Mouse (Mus musculus) right cerebral cortex, postnatal 14 days (tissue): ENCODE results near the gene Raet1e.
"Not testable (repeated sequence)": the region's sequence is repeated elsewhere in the genome, so short reads cannot be mapped to it uniquely, and the experiment has no call there.

Experiments
- DNase-seq: peaks from one replicate; pipeline ENCODE4 v3.0.0; 2022

The Raet1e gene

DNA sequence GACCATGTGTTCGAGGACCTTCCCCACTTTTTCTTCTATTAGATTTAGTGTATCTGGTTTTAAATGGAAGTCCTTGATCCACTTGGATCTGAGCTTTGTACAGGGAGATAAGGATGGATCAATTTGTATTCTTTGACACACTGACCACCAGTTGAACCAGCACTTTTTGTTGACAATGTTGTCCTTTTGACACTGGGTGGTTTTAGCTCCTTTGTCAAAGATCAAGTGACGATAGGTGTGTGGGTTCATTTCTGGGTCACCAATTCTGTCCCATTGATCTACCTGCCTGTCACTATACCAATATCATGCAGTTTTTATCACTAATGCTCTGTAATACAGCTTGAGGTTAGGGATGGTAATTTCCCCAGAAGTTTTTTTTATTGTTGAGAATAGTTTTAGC lies 206.5 kb downstream of the Raet1e start:
- not testable (repeated sequence) for DNase-seq

DNA sequence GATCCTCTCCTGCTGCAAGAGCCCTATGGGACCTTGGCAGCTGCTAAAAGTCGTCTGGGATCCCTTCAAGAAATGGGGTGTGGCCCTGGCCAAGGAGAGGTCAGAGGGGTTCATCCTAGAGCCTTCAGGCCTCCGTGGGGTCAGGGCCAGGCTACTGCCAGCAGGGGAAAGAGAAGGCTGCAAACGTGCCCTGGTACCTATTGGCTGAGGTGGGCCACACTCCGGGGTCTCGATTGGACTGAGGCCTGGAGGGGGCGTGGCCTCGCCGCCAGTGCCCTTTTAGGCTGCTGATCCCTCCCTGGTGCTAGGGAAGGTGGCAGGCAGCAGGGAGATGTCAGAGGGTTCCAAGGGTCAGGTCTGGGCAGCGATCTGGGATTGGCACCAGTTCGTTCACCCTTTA lies 222.9 kb downstream of the Raet1e start:
- not testable (repeated sequence) for DNase-seq

DNA sequence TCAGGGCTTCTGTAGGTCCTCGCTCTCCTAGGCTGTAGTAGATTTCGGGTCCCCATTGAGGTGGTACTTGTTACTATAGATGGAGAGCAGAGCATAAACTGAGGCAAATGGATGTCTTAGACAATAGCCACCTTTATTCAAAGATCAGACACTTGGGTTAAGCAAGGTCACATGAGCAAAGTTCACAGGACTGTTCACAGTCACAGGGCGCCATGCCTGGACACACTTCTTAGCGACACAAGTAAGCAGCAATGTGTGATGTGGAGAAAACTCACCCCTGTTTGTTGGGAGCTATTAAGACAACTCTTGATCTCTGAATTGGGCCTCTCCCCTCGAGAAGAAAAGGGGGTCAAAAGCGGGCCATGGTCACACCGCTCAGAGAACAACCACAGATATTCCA lies 231.8 kb downstream of the Raet1e start:
- DNase-seq: not testable (repeated sequence)

DNA sequence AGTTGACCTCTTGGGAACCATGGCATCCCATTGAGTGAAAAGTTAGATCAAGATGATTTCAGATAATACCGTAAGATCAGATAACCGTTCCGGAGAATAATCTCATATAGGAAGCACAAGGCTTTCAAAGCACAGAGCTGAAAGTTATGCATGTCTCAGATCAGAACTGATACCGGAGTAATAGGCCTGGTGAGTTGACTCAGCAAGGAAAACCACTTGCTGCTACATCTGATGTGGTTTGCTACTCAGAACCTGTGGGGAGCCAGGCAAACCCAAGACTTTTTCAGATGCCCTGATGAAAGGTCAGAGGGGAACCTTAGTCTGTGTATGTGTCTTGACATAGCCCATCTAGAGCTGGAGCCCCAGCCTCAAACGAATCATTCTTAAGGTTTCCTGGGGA lies 233.2 kb downstream of the Raet1e start:
- DNase-seq: not testable (repeated sequence)

DNA sequence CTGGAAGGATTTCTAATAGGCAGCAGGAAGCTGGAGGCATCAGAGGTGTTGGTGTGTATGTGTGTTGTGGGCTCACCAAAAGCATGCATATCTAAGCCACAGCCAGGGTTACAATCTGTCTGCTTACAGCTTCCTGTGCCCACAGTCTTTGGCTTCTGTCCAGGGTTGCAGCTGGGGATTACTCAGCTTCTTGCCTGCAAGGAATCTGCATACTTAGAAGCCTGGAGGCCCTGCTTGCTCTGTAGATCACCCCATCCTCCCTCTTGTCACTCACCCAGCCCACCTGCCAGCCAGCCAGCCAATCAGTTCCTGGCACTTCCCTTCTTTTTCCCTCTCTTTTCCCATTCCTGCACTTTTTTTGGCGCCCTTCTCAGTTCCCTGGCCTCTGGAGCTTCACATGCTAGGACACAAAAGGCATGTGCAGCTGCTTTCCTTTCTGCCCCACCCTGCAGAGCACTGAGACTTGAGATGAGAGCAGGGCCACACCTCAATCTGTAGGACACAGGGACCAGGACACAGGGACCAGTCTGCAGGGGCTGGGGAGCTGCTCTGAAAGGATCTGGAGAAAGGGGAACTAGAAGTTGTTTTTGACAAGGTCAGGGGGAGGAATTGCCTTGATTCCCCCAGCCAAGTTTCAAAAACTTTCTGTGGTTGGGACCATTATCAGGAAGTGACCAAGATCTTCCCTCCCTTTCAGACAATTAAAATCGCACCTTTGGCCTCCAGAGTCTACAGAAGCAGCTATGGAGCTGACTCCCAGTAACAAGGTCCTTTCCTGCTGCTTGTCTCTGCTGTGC lies 234.9 kb downstream of the Raet1e start:
- not testable (repeated sequence) for DNase-seq

DNA sequence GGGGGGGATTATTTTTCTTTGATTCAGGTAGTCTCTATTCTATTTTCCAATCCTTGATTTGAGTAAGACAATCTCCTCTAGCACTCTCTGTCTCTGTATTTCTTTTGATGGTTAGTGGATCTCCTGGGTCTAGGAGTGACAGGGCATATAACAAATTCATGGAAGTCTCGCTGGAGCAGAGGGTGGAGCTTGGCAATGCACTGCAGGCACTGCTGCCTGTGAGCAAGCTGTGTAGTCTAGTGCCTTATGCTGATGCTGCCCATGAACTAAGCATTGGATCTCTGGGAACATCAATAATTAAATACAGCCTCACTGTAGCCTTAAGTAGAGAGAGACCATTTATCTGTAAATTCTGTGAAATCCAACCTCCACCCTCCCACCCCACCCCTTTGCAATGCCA lies 238.3 kb downstream of the Raet1e start:
- DNase-seq: not testable (repeated sequence)

DNA sequence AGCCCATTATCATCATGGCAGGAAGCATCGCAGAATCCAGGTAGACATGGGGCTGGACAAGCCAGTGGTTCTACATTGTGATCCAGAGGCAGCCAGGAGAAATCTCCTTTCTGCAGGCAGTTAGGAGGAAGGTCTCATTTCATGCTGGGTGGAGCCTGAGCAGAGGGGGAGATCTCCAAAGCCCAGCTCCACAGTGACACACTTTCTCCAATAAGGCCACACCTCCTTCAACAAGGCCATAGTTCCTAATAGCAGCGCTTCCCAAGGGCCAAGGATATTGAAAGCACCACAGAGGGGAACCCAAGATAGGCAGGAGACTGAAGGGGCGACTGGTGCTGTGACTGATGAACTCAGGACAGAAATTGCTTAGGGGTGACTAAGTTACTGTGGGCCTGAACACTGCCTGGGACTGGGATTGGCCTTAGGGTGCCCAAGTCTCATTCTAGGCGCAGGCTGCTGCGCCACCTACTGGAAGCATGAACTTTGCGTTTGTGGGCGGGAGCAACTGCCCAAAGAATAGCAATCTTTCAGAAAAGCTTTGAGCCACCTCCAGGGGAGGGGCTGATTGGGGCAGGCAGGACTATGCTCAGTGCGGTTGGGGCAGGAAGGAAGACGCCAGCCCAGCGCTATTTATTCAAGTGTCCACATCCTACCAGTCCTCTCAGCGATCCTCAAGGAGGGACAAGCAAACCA lies 244.0 kb downstream of the Raet1e start:
- DNase-seq: peak; percentile 34

DNA sequence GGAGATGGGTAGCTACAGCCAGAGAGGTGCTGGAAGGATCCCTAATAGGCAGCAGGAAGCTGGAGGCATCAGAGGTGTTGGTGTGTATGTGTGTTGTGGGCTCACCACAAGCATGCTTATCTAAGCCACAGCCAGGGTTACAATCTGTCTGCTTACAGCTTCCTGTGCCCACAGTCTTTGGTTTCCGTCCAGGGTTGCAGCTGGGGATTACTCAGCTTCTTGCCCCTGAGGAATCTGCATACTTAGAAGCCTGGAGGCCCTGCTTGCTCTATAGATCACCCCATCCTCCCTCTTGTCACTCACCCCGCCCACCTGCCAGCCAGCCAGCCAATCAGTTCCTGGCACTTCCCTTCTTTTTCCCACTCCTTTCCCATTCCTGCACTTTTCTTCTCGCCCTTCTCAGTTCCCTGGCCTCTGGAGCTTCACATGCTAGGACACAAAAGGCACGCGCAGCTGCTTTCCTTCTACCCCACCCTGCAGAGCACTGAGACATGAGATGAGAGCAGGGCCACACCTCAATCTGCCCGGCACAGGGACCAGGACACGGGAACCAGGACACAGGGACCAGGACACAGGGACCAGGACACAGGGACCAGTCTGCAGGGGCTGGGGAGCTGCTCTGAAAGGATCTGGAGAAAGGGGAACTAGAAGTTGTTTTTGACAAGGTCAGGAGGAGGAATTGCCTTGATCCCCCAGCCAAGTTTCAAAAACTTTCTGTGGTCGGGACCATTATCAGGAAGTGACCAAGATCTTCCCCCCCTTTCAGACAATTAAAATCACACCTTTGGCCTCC lies 255.5 kb downstream of the Raet1e start:
- DNase-seq: peak; percentile 8
